Mouse (Mus musculus): Measurements from ENCODE around the gene Papss2.
A peak's percentile ranks its signal among the peaks of the same experiment; 100 is the strongest.

Gene Papss2

DNA sequence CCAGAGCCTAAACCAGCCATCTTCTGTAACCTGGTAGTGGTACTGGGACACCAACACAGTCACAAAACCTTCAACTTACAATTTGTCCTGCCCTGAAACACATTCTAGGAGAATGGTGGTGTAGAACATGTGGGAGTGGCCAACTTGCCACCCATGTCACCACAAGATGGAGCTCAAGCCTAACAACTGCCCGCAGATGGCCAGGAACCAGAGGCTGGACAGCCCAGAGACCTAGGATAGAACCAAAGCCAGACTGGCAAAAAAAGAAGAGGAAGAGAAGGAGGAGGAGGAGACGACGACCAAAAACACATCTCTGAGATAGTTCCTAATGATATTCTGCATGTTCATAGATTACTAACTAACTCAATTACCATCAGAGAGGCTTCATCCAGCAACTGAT is 119.6 kb downstream of the Papss2 start:
- DNase-seq, result peak; percentile 76 to 83

DNA sequence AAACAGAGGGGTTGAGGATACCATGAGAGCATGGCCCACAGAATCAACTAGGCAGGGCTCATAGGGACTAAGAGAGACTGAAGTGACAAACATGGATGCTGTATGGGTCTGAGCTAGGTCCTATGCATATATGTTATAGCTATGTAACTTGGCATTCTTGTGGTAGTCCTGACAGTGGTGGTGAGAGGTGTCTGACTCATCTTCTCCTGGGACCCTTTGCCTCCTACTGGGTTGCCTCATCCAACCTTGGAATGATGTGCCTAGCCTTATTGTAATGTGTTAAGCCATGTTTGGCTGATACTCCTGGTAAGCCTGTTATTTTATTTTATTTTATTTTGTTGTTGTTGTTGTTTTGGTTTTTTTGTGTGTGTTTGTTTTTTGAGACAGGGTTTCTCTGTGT is 120.1 kb downstream of the Papss2 start:
- DNase-seq, result no peak

Measured in lung, postnatal 4 days (tissue).